Mouse (Mus musculus) heart, embryonic 16.5 days (tissue): ENCODE results near the gene Agtpbp1. TPM values are rescaled to one million over a fixed set of nuclear protein-coding genes. Genes with fewer than 3 reads are reported as not detected.

Experiments used
- ATAC-seq: fragments of 200-750 bp; cut with Nextera tagmentation; replicated peaks from 2 replicates; pipeline ENCODE4 v1.8.0; 2017; ENCODE audit warnings: moderate number of reproducible peaks; ENCODE audit not compliant: insufficient read depth, low FRiP score; ENCODE audit errors: extremely low read depth
- H3K27ac ChIP-seq: fragments of 300-500 bp; sonication (generic); 2 replicates; pipeline ENCODE4 v1.5.1; 2014; ENCODE audit warnings: mild to moderate bottlenecking, low read length, control low read depth, moderate library complexity
- H3K27me3 ChIP-seq: fragments of 300-500 bp; sonication (generic); 2 replicates; pipeline ENCODE4 v1.6.1; 2014; ENCODE audit warnings: low read length, mixed read lengths; ENCODE audit not compliant: control insufficient read depth, insufficient read depth
- H3K36me3 ChIP-seq: fragments of 300-500 bp; sonication (generic); 2 replicates; pipeline ENCODE4 v1.6.1; 2014; ENCODE audit not compliant: control insufficient read depth, insufficient read depth
- H3K4me1 ChIP-seq: fragments of 300-500 bp; sonication (generic); 2 replicates; pipeline ENCODE4 v1.6.1; 2014; ENCODE audit warnings: low read length, mixed read lengths; ENCODE audit not compliant: control insufficient read depth, insufficient read depth
- H3K4me2 ChIP-seq: fragments of 300-500 bp; sonication (generic); 2 replicates; pipeline ENCODE4 v1.6.1; 2014; ENCODE audit warnings: low read depth, mild to moderate bottlenecking, control low read depth, low read length
- H3K4me3 ChIP-seq: fragments of 300-500 bp; sonication (generic); 2 replicates; pipeline ENCODE4 v1.5.1; 2014; ENCODE audit warnings: mild to moderate bottlenecking, control low read depth, low read length
- H3K9ac ChIP-seq: fragments of 300-500 bp; sonication (generic); 2 replicates; pipeline ENCODE4 v1.6.1; 2014; ENCODE audit warnings: low read length, control low read depth
- H3K9me3 ChIP-seq: fragments of 300-500 bp; sonication (generic); replicated peaks from 2 replicates; pipeline ENCODE4 v1.6.1; 2016; ENCODE audit warnings: low read length; ENCODE audit not compliant: control insufficient read depth
- WGBS: fragments of 180-500 bp; shearing (Covaris S2); extraction: QIAGEN DNeasy Blood & Tissue Kit; methylation state at CpG from one replicate; pipeline ENCODE4 v1.1.7; 2014; 5-methylcytosine and 5-hydroxymethylcytosine counted together
- polyA plus RNA-seq: library from polyadenylated mRNA; unstranded; fragments of >200 nt; fragmentation: Nextera tagmentation; extraction: Ambion mirVana; gene quantifications from 2 replicates; pipeline ENCODE4 v1.2.1, GENCODE M21; 2015

The Agtpbp1 gene
- polyA plus RNA-seq, 1 experiment from 2014 or later, result 12.1 TPM

DNA sequence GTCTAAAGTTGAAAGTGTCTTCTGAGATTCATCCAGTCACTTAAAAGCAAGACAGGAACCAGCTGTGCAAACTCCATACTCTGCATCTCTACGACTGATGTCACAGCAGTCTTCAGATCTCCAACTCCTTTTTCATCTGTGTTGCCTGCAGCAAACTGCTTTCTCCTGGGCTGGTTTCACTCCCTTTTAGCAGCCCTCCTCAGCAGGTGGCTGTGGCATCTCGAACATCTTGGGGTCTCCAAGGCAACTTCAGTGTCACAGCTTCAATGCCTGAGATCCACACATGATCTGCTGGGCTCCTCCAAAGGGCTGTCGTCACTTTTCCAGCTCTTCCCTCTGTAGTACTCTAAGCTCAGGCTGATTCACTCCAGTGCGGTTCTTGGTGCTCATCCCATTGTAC is 5.7 kb upstream of the Agtpbp1 start:
- Histone ChIP-seq H3K4me3 (no peak overlapping the region), H3K9ac (no peak overlapping the region), H3K9me3 (no peaks in the 10 kb centered on the region), H3K27me3 (no peaks in the 10 kb centered on the region), H3K4me2 (no peak overlapping the region), H3K27ac (no peak overlapping the region), H3K36me3 (peaks cover 26% of the 10 kb centered on the region), H3K4me1 (peaks cover 19% of the 10 kb centered on the region)
- no peak for ATAC-seq
- WGBS, result 89% methylated on average over 4 of the region's 4 CpGs

DNA sequence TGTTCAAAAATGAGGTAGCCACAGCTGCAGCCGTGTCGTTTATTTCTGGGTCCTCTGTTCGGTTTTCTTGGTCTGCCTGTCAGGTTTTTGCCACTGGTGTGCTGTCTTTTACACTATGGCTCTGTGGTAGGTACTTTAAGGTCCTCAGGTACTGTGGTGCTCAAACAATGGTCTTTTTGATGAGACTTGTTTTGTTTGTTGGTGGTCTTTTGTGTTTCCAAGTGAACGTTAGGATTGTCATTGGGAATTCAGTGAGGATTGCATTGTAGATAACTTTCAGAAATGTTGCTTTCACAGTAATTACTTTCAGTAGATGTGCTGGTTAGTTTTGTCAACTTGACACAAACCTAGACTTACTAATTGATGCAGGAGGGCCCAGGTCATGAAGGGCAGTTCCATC is 4.6 kb upstream of the Agtpbp1 start:
- Histone ChIP-seq H3K9ac (no peak overlapping the region), H3K4me2 (no peak overlapping the region), H3K4me3 (no peak overlapping the region), H3K27me3 (no peaks in the 10 kb centered on the region), H3K36me3 (peaks cover 26% of the 10 kb centered on the region), H3K4me1 (peaks cover 19% of the 10 kb centered on the region), H3K27ac (no peak overlapping the region), H3K9me3 (no peaks in the 10 kb centered on the region)
- no peak for ATAC-seq
- 87% methylated on average over 4 of the region's 4 CpGs for WGBS

DNA sequence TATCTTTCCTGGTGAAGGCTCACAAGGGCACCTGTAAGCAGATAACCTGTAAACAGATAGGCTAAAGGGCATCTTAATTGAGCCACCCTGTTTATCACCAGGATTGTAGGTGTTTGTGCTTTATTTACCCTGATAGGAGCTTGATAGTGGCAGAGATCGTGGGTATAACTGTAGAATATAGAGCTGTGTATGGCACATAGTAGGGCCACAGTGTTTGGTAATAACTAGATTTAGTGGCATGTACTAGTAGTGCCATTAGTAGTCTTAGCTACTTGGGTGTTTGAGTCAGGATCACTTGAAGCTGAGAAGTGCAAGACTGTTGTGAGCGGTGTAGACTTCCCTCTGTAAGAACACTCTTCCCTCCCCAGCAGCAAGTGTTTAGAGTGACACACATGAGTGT is 2.2 kb upstream of the Agtpbp1 start:
- 92% methylated on average over 2 of the region's 2 CpGs for WGBS
- H3K9ac ChIP-seq, result 0 out of 2 replicates have a peak overlapping the region, but pooled peaks have one; percentile 26
- no peaks in the 10 kb centered on the region for H3K9me3 ChIP-seq
- no peak overlapping the region for H3K27ac ChIP-seq
- H3K4me2 ChIP-seq, result peak overlapping the region; percentile 81; the same call in 1 of the 2 replicates
- ATAC-seq, result no peak
- H3K4me1 ChIP-seq, result peaks cover 21% of the 10 kb centered on the region
- H3K27me3 ChIP-seq, result no peaks in the 10 kb centered on the region
- peaks cover 19% of the 10 kb centered on the region for H3K36me3 ChIP-seq
- H3K4me3 ChIP-seq, result no peak overlapping the region

DNA sequence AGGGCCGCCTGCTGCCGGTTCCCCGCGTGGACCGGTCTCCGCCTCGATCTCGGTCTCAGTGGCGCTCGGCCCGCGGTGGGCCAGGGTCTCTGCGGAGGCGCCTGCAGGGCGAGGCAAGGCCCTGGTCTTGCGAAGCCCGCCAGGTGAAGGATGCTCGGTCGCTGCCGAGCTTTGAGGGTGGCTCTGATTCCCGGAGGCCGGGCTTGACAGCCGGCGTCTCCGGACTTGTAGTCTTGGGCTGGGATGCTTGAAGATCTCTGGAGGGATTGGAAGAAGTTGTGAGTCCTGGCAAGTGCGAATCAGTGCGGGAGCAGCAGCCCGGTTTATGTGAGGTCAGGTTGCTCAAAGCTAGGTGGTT is 600 bp upstream of the Agtpbp1 start:
- H3K36me3 ChIP-seq, result peaks cover 15% of the 10 kb centered on the region
- H3K4me1 ChIP-seq, result peaks cover 21% of the 10 kb centered on the region
- H3K4me2 ChIP-seq, result peak overlapping the region; percentile 81
- H3K9ac ChIP-seq, result peak overlapping the region; percentile 86
- under 1% methylated on average over 23 of the region's 28 CpGs for WGBS
- no peaks in the 10 kb centered on the region for H3K27me3 ChIP-seq
- H3K9me3 ChIP-seq, result no peaks in the 10 kb centered on the region
- no peak for ATAC-seq
- H3K27ac ChIP-seq, result peak overlapping the region; percentile 80
- H3K4me3 ChIP-seq, result peak overlapping the region; percentile 85

DNA sequence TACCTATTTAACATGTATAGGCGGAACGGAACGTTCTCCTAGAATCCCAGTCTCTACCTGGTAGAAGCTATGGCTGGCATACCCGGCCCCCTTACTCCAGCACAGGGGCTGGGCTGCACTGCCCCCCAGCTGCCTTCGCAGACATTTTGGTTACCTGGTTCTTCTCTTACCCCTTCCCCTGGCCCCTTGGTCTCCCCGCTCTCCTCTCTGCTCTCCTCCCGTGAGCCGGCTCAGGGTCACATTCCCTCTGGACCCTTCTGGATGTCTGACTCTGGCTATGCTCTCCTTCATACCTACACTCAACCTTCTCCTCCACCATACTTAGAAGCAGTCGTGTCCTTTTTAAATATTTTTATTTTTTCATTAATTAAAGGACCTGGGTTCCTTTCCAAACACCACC is 546 bp downstream of the Agtpbp1 start:
- peak overlapping the region; percentile 96 for H3K4me2 ChIP-seq
- peaks cover 21% of the 10 kb centered on the region for H3K4me1 ChIP-seq
- peak overlapping the region; percentile 85 for H3K4me3 ChIP-seq
- no peaks in the 10 kb centered on the region for H3K27me3 ChIP-seq
- peaks cover 8% of the 10 kb centered on the region for H3K36me3 ChIP-seq
- peak overlapping the region; percentile 87 for H3K27ac ChIP-seq
- under 1% methylated on average over 9 of the region's 9 CpGs for WGBS
- no peaks in the 10 kb centered on the region for H3K9me3 ChIP-seq
- H3K9ac ChIP-seq, result peak overlapping the region; percentile 87
- peak; percentile 38 for ATAC-seq

DNA sequence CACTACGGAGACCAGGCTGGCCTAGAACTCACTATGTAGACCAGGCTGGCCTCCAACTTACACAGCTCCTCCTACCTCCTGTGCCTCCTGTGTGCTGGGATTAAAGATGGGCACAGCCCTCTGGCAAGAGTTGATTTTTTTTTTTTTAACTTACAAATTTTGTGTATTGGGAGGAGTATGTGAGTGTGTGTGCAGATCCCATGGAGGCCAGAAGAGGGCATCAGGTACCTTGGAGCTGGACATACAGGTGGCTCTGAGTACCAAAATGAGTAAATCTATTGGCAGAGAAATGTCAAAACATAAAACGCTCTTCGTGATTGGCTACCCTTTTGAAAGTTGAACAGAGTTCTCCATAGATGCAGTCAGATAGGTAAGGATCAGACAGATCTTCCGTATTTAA is 4.1 kb downstream of the Agtpbp1 start:
- Histone ChIP-seq H3K27me3 (no peaks in the 10 kb centered on the region), H3K27ac (no peak overlapping the region), H3K9ac (no peak overlapping the region), H3K36me3 (no peaks in the 10 kb centered on the region), H3K9me3 (no peaks in the 10 kb centered on the region), H3K4me3 (no peak overlapping the region), H3K4me2 (no peak overlapping the region), H3K4me1 (0 out of 2 replicates have a peak, but pooled peaks cover 4% of the 10 kb centered on the region)
- no peak for ATAC-seq
- WGBS, result 91% methylated on average over 4 of the region's 4 CpGs

DNA sequence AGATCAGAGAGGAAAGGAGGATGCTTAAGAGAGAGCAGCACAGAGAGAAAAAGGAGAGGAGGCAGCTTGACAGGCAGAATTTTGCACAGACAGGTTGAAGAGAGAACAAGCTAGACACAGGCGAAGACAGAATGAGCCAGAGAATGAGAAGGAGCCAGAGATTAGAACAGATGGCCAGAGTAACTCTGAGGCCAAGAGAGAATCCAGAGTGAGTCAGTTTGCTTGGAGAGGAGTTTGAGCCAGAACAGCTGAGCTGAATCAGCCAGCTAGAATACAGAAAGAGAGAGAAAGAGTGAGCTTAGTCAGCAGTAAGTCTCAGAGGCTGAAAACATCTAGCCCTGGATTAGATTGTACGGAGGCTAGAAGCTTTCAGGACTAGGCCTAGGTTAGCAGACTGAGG is 12.5 kb downstream of the Agtpbp1 start:
- Histone ChIP-seq H3K27ac (no peak overlapping the region), H3K36me3 (no peaks in the 10 kb centered on the region), H3K4me2 (no peak overlapping the region), H3K4me3 (no peak overlapping the region), H3K4me1 (no peaks in the 10 kb centered on the region), H3K27me3 (no peaks in the 10 kb centered on the region), H3K9ac (no peak overlapping the region), H3K9me3 (no peaks in the 10 kb centered on the region)
- 74% methylated on average over 2 of the region's 2 CpGs for WGBS
- no peak for ATAC-seq

DNA sequence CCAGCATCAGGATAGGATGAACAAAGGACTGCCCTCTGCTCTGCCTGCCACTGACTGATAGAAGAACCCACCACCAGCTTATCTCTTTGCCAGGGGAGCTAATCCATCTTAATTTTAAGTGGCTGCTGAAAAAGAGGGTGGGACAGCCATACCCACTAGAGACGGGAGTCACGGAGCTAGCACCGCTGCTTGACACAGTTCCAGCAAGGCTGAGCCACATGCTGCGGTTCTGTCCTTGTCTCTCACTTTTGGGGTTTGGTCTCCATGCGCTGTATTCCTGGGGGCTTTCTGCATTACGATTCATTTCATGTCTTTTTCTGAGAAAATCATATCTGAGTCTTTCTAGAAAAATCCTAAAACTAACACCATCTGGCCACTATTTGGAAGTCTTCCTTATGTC is 13.9 kb downstream of the Agtpbp1 start:
- Histone ChIP-seq H3K27me3 (no peaks in the 10 kb centered on the region), H3K4me3 (no peak overlapping the region), H3K9me3 (no peaks in the 10 kb centered on the region), H3K27ac (no peak overlapping the region), H3K4me1 (no peaks in the 10 kb centered on the region), H3K4me2 (no peak overlapping the region), H3K9ac (no peak overlapping the region), H3K36me3 (no peaks in the 10 kb centered on the region)
- 72% methylated on average over 6 of the region's 6 CpGs for WGBS
- no peak for ATAC-seq

DNA sequence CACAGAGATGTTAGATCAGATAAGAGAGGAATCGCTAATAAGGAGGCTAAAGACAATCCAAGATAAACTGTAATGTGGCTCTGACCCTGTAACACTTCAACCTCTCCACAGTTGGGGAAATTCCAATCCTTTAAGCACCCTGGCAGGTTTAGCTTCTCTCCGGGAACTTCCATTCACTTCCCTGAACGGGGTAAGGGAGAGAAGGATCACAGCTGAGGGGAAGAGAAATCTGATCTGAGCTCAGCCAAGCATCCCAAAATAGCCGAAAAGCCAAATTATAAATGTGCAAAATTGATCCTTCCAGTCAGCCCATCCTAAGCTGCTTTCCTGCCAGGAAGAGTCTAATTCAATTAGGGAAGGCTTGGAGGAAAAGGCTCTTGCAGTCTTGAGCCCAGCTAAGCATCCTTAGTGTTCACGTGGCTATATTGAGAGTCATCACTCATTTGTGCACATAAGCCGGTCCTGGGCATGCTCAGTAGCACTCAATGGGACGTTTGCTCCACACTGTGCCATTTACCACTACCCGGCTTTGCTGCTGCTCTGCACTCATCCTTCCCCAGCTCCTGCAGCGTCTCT is 19.0 kb downstream of the Agtpbp1 start:
- Histone ChIP-seq H3K9me3 (no peaks in the 10 kb centered on the region), H3K9ac (no peak overlapping the region), H3K4me2 (no peak overlapping the region), H3K4me1 (no peaks in the 10 kb centered on the region), H3K4me3 (no peak overlapping the region), H3K36me3 (no peaks in the 10 kb centered on the region), H3K27ac (no peak overlapping the region), H3K27me3 (no peaks in the 10 kb centered on the region)
- ATAC-seq, result no peak
- 51% methylated on average over 9 of the region's 9 CpGs for WGBS
